Mouse (Mus musculus): Measurements from ENCODE around the gene Hist1h2bp. TPM values are rescaled to one million over a fixed set of nuclear protein-coding genes. Genes with fewer than 3 reads are reported as not detected.

Gene Hist1h2bp
- polyA plus RNA-seq (2012; rRNA removed) = 1.1 and 3.4 TPM in 2 replicates

DNA sequence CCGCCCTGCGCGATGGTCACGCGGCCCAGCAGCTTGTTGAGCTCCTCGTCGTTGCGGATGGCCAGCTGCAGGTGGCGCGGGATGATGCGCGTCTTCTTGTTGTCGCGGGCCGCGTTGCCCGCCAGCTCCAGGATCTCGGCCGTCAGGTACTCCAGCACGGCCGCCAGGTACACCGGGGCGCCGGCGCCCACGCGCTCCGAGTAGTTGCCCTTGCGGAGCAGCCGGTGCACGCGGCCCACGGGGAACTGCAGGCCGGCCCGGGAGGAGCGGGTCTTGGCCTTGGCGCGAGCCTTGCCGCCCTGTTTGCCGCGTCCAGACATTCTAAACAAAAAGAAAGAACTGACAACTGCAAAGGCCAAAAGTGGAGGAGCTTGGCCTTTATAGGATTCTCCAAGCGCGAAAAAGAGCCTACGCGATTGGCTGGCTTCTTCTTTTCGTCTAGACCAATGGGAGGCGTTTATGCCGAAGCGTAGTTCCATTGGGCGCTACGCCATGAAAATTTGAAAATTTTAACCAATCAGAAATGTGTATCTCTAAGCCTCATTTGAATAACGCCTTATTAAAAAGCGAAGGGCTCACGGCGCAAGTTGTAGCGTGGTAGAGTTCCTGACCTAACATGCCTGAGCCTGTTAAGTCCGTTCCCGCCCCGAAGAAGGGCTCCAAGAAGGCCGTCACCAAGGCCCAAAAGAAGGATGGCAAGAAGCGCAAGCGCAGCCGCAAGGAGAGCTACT is at the start of gene Hist1h2bp, which contains the start of gene Hist1h2an:
Hist1h2bp (plus strand) TSS at position 563 of the 731 bp plus-strand sequence.
Hist1h2an (minus strand) TSS at position 320 of the 731 bp plus-strand sequence.

DNA sequence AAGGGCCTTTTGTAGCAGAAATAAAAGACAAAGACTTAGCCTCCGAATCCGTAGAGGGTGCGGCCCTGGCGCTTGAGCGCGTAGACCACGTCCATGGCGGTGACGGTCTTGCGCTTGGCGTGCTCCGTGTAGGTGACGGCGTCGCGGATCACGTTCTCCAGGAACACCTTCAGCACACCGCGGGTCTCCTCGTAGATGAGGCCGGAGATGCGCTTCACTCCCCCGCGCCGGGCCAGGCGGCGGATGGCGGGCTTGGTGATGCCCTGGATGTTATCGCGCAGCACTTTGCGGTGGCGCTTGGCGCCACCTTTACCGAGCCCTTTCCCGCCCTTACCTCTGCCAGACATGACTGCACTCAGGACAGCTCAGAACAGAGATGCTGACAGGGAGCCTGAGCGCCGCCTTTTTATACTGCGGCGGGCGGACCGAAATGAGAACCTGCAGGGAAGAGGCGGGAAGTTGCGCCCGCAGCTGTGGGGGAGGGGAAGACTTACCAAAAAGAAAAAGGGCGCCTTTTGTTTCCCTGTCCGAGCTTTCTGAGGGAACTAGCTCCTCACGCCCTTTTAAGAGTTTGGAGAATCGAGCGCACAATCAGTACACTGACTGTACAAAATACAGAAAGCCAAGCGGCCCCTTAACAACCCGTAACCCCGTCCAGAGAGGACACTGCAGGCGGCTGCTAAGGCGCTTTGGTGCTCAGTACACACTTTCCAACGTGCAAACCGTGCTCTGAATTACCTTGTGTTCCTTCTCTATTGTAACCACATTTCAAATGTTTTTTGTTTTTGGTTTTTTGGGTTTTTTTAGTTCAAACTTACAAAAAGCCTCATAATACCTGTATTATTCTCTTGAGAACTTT is 36.9 kb upstream of the Hist1h2bp start, which contains the start of gene Hist1h4k:
Hist1h4k (minus strand) TSS at position 347 of the 859 bp plus-strand sequence.

DNA sequence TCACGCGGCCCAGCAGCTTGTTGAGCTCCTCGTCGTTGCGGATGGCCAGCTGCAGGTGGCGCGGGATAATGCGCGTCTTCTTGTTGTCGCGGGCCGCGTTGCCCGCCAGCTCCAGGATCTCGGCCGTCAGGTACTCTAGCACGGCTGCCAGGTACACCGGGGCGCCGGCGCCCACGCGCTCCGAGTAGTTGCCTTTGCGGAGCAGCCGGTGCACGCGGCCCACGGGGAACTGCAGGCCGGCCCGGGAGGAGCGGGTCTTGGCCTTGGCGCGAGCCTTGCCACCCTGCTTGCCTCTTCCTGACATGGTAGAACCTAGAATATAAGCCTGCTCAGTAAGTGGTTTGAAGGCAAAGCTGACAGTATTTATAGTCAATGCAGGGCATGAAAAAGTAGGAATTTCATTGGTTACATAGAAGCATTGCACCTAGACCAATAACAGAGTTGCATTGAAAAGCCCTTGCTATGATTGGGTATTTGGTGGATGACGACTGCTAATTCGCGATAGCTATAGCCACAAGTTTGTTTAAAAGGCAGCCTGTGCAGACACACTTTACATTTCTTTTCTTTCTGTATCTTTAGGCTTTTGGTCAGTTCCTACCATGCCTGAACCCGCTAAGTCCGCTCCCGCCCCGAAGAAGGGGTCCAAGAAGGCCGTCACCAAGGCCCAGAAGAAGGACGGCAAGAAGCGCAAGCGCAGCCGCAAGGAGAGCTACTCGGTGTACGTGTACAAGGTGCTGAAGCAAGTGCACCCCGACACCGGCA is 33.6 kb upstream of the Hist1h2bp start, which contains the start of the genes Hist1h2ak and Hist1h2bn:
Hist1h2ak (minus strand) TSS at position 304 of the 762 bp plus-strand sequence.
Hist1h2bn (plus strand) TSS at position 600 of the 762 bp plus-strand sequence.

DNA sequence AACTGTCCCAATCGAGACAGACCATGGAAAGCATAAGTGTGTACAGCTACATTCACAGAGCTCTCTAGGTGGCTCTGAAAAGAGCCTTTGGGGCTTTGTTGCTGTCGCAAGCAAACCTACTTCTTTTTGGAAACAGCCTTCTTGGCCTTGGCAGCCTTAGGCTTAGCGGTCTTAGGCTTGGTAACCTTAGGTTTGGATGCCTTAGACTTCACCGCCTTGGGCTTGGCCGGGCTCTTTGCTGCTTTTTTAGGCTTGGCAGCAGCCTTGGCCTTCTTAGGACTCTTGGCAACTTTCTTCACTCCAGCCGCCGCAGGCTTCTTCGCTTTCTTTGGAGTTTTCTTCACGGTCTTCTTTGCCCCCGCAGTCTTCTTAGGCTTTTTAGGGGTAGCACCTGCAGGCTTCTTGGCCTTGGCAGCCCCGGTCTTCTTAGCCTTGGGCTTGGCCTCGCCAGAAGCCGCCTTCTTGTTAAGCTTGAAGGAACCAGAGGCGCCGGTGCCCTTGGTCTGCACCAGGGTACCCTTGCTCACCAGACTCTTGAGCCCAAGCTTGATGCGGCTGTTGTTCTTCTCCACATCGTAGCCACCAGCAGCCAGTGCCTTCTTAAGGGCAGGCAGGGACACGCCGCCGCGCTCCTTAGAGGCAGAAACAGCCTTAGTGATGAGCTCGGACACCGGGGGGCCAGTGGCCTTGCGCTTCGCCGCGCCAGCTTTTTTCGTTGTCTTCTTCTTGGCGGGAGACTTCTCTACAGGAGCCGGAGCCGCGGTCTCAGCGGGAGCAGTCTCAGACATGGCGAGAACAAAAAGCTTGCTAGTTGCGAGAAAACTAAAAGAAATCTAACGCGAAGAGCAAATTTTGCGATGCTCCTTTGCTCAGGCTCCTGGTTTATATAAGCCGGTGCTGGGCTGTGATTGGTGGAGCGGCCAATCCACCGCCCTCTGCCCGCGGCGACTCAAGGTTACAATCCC is 7.2 kb upstream of the Hist1h2bp start, which contains the start of gene Hist1h1b:
Hist1h1b (minus strand) TSS at position 859 of the 965 bp plus-strand sequence.

DNA sequence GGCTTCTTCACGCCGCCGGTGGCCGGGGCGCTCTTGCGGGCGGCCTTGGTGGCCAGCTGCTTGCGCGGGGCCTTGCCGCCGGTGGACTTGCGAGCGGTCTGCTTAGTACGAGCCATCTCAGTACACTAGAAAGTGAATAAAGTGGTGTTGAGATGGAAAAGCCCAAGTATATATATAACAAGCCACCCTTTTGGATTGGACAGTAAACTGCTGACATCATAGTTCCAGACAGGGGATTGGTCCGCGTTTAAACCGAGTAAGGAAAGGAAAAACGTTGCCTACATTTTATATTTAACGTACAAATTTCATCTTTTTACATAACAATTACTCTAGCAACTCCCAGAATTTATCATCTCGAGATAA is 4.0 kb upstream of the Hist1h2bp start, which contains the start of gene Hist1h3i:
Hist1h3i (minus strand) TSS at position 116 of the 363 bp plus-strand sequence.

DNA sequence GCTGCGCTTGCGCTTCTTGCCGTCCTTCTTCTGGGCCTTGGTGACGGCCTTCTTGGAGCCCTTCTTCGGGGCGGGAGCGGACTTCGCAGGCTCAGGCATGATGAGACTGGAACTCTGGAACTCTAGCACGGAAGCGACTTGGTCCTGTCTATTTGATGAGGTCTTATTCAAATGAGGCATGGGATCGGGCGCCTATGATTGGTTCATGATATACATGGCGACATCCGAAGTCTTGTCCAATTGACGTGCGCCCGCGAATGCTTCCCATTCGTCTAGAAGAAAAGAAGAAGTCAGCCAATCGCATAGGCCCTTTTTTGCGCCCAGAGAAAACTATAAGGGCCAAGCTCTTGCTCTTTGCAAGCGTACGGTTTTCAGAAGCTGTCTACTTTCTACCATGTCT is 22.8 kb downstream of the Hist1h2bp start, which contains the start of the genes Hist1h2bq and Hist1h2ao:
Hist1h2bq (minus strand) TSS at position 125 of the 400 bp plus-strand sequence.
Hist1h2ao (plus strand) TSS at position 393 of the 400 bp plus-strand sequence.

DNA sequence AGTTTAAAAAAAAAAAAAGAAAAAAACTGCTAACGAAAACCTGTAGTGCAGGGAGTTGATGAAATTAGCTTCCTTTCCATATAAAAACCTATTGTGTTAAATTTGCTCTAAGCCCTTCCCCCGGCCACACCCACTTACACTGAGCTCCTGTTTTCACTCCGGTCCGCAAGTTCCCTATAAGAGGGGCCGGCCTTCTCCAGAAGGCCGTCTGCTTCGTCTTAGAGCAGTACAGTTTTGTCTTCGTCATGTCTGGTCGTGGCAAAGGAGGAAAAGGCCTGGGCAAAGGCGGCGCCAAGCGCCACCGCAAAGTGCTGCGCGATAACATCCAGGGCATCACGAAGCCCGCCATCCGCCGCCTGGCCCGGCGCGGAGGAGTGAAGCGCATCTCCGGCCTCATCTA is 24.3 kb downstream of the Hist1h2bp start, which contains the start of gene Hist1h4m:
Hist1h4m (plus strand) TSS at position 208 of the 400 bp plus-strand sequence.

DNA sequence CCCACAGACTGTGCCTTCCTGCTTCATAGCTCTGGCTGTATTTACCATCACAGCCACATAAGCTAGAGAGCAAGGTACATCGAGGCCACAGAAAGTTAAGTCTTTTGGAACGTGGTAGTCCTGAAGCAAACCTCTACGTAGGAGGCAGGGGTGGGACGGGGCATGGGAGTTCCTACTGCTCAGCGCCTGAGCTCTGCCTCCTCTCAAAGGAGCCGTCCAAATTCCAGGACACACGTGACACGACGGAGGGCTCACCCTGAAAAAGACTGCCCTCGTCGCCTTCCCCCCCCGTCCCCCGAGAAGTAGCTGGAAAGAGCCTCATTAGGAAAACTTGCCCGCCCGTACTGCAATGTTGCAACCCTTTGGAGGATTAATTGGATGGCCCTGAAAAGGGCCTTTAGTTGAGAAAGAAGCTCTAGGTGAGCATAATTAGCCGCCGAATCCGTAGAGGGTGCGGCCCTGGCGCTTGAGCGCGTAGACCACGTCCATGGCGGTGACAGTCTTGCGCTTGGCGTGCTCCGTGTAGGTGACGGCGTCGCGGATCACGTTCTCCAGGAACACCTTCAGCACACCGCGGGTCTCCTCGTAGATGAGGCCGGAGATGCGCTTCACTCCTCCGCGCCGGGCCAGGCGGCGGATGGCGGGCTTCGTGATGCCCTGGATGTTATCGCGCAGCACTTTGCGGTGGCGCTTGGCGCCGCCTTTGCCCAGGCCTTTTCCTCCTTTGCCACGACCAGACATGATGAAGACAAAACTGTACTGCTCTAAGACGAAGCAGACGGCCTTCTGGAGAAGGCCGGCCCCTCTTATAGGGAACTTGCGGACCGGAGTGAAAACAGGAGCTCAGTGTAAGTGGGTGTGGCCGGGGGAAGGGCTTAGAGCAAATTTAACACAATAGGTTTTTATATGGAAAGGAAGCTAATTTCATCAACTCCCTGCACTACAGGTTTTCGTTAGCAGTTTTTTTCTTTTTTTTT is 44.4 kb downstream of the Hist1h2bp start, which contains the start of gene Hist1h4n:
Hist1h4n (minus strand) TSS at position 779 of the 977 bp plus-strand sequence.

DNA sequence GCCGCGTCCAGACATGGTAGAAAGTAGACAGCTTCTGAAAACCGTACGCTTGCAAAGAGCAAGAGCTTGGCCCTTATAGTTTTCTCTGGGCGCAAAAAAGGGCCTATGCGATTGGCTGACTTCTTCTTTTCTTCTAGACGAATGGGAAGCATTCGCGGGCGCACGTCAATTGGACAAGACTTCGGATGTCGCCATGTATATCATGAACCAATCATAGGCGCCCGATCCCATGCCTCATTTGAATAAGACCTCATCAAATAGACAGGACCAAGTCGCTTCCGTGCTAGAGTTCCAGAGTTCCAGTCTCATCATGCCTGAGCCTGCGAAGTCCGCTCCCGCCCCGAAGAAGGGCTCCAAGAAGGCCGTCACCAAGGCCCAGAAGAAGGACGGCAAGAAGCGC is 46.2 kb downstream of the Hist1h2bp start, which contains the start of the genes Hist1h2ap and Hist1h2br:
Hist1h2ap (minus strand) TSS at position 47 of the 400 bp plus-strand sequence.
Hist1h2br (plus strand) TSS at position 283 of the 400 bp plus-strand sequence.

Other genes starting within 250 kb of the Hist1h2bp start
- gene Olfr1366, start 244.7 kb upstream of the Hist1h2bp start, polyA plus RNA-seq (2012; rRNA removed) = not detected in 2 replicates
- gene Olfr1535, start 227.6 kb upstream of the Hist1h2bp start, polyA plus RNA-seq (2012; rRNA removed) = not detected in 2 replicates
- gene Olfr1364, start 205.7 kb upstream of the Hist1h2bp start, polyA plus RNA-seq (2012; rRNA removed) = not detected in 2 replicates
- not detected in 2 replicates for gene Olfr1362, start 173.4 kb upstream of the Hist1h2bp start, polyA plus RNA-seq (2012; rRNA removed)
- gene Olfr11, start 144.9 kb upstream of the Hist1h2bp start, polyA plus RNA-seq (2012; rRNA removed) = 0.01 TPM in 1 of 2 replicates, not detected in the other
- not detected in 2 replicates for gene Olfr1361, start 124.1 kb upstream of the Hist1h2bp start, polyA plus RNA-seq (2012; rRNA removed)
- not detected in 2 replicates for gene Olfr1360, start 110.1 kb upstream of the Hist1h2bp start, polyA plus RNA-seq (2012; rRNA removed)
- gene Olfr1359, start 89.3 kb upstream of the Hist1h2bp start, polyA plus RNA-seq (2012; rRNA removed) = not detected in 2 replicates
- 18.0 and 18.2 TPM in 2 replicates for gene Hist1h2bl, start 71.3 kb upstream of the Hist1h2bp start, polyA plus RNA-seq (2012; rRNA removed)
- 15.1 and 39.4 TPM in 2 replicates for gene Hist1h2ai, start 71.0 kb upstream of the Hist1h2bp start, polyA plus RNA-seq (2012; rRNA removed)
- gene Hist1h3h, start 69.8 kb upstream of the Hist1h2bp start, polyA plus RNA-seq (2012; rRNA removed) = 39.3 and 62.8 TPM in 2 replicates
- gene Hist1h2bm, start 65.4 kb upstream of the Hist1h2bp start, polyA plus RNA-seq (2012; rRNA removed) = 9.2 and 22.6 TPM in 2 replicates
- 11.9 and 16.4 TPM in 2 replicates for gene Hist1h4j, start 52.4 kb upstream of the Hist1h2bp start, polyA plus RNA-seq (2012; rRNA removed)
- gene Hist1h4k, start 37.0 kb upstream of the Hist1h2bp start, polyA plus RNA-seq (2012; rRNA removed) = 29.0 and 72.0 TPM in 2 replicates
- 32.6 and 49.5 TPM in 2 replicates for gene Hist1h2ak, start 33.6 kb upstream of the Hist1h2bp start, polyA plus RNA-seq (2012; rRNA removed)
- gene Hist1h2bn, start 33.3 kb upstream of the Hist1h2bp start, polyA plus RNA-seq (2012; rRNA removed) = 14.7 and 18.0 TPM in 2 replicates
- gene Hist1h1b, start 6.8 kb upstream of the Hist1h2bp start, polyA plus RNA-seq (2012; rRNA removed) = 8.9 and 15.5 TPM in 2 replicates
- 45.2 and 84.3 TPM in 2 replicates for gene Hist1h3i, start 4.1 kb upstream of the Hist1h2bp start, polyA plus RNA-seq (2012; rRNA removed)
- 11.9 and 22.1 TPM in 2 replicates for gene Hist1h2an, start 243 bp upstream of the Hist1h2bp start, polyA plus RNA-seq (2012; rRNA removed)
- gene Hist1h2bq, start 22.7 kb downstream of the Hist1h2bp start, polyA plus RNA-seq (2012; rRNA removed) = 18.6 and 19.5 TPM in 2 replicates
- gene Hist1h2ao, start 23.0 kb downstream of the Hist1h2bp start, polyA plus RNA-seq (2012; rRNA removed) = 1.2 TPM in 1 of 2 replicates, not detected in the other
- 38.4 TPM in 1 of 2 replicates, not detected in the other for gene Hist1h4m, start 24.3 kb downstream of the Hist1h2bp start, polyA plus RNA-seq (2012; rRNA removed)
- gene Hist1h4n, start 44.7 kb downstream of the Hist1h2bp start, polyA plus RNA-seq (2012; rRNA removed) = 25.3 and 35.4 TPM in 2 replicates
- gene Hist1h2ap, start 46.0 kb downstream of the Hist1h2bp start, polyA plus RNA-seq (2012; rRNA removed) = 59.8 and 81.8 TPM in 2 replicates
- gene Hist1h2br, start 46.3 kb downstream of the Hist1h2bp start, polyA plus RNA-seq (2012; rRNA removed) = 8.4 and 17.0 TPM in 2 replicates
- gene Zfp184, start 157.6 kb downstream of the Hist1h2bp start, polyA plus RNA-seq (2012; rRNA removed) = 13.1 and 19.9 TPM in 2 replicates
- gene Pom121l2, start 193.7 kb downstream of the Hist1h2bp start, polyA plus RNA-seq (2012; rRNA removed) = 0.04 TPM in 1 of 2 replicates, not detected in the other
- gene Prss16, start 222.3 kb downstream of the Hist1h2bp start, polyA plus RNA-seq (2012; rRNA removed) = 0.24 and 0.47 TPM in 2 replicates
- 11.5 and 15.7 TPM in 2 replicates for gene Hist1h2ah, start 248.1 kb downstream of the Hist1h2bp start, polyA plus RNA-seq (2012; rRNA removed)
- 21.2 and 30.1 TPM in 2 replicates for gene Hist1h2bk, start 248.4 kb downstream of the Hist1h2bp start, polyA plus RNA-seq (2012; rRNA removed)